Mouse (Mus musculus) left cerebral cortex, adult 18-20 months (tissue): ENCODE data around the gene Ddx31. TPM values are rescaled to one million over a fixed set of nuclear protein-coding genes. Genes with fewer than 3 reads are reported as not detected.

Experiments used
- total RNA-seq, 2 experiments: library from RNA; stranded (reverse); gene quantifications; 2 replicates each; pipeline ENCODE4 v1.2.3; 2021

The Ddx31 gene
- total RNA-seq, 2 experiments from 2014 or later = 6.5 to 7.2 TPM

Other genes with a start within 250 kb of the Ddx31 start
- not detected for gene Gfi1b, start 218.4 kb upstream of the Ddx31 start, total RNA-seq
- gene Tsc1, start 199.2 kb upstream of the Ddx31 start, total RNA-seq = 10 to 100 TPM; 54.4 to 58.4 TPM
- gene Spaca9, start 140.7 kb upstream of the Ddx31 start, total RNA-seq = under 1 TPM in 1 of 2 experiments, not detected in 1; 0.61 TPM
- gene Ak8, start 140.2 kb upstream of the Ddx31 start, total RNA-seq = 1 to 10 TPM; 1.1 to 1.5 TPM
- gene Gtf3c4, start within 50 bp of the Ddx31 start, total RNA-seq = 10 to 100 TPM; 32.4 to 36.1 TPM
- not detected for gene Barhl1, start 76.3 kb downstream of the Ddx31 start, total RNA-seq
- gene Cfap77, start 214.7 kb downstream of the Ddx31 start, total RNA-seq = not detected
- 10 to 100 TPM; 11.2 to 12.7 TPM for gene Ttf1, start 219.9 kb downstream of the Ddx31 start, total RNA-seq